Mouse (Mus musculus) spleen, postnatal 14 days (tissue): ENCODE measurements around the gene Gm765.

Source experiments
- DNase-seq, 2 experiments: peaks; one replicate each; pipeline ENCODE4 v3.0.0; 2021 to 2022; ENCODE audit warnings: low spot score in 2 of 2

Gene Gm765

GRCm38 (mm10) chr6:98212225-98212624, 130.3 kb downstream of the Gm765 start:
- no peak for DNase-seq

DNA sequence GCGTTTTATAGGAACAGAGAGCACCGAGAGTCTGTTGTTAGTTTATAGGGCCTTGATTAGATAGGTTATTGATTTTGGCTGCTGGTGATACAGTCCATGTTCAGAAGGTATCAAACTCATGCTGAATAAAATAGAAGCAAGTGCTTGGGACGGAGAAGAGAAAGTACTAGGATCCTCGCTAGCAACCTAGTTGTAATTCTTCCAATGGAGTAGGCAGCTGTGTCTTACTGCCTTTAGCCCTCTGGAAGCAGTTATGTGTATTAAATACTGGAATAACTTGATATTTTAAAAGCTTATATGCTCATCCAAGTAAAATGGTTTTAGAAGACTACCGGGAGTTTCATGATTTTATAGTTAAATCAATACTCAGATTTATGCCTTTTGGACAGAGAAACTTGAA, 132.3 kb downstream of the Gm765 start:
- no peak for DNase-seq

DNA sequence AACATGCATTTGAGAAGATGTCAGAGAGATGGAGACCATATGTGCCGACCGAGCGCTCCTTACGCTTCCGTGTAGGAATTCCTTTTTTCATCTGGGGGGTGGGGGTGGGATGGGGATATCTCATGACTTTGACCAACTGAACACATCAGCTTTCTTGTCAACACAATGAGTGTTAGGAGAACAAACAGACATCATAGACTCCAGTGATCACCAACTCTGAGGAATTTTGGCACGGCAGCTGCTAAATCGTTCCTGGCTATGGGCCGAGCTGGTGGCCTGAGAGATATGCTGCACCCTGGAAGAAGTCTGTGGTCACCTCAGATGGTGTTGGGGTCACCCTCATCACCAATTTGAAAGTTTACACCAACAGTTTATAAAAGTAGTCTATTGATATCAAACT, 134.5 kb downstream of the Gm765 start:
- no peak for DNase-seq

DNA sequence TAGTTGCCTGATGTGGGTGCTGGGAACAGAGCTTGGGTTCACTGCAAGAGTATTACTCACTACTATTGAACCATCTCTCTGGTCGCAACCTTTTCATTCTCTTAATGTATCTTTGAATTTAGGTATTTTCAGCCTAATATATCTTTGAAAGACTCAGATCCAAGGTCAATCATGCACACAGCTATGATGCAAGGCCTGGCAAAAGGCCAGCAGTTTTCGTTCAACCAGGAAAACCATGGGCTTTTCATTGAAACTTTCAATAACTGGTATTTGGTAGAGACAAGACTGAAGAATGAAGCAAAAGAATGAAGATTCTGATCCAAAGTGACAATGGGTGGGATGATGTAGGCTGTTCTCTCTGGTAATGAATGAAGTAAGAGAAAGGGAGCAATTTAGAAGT, 143.8 kb downstream of the Gm765 start:
- no peak for DNase-seq

- DNase-seq = no peak
These were observed 151.7 kb downstream of the Gm765 start for GRCm38 (mm10) chr6:98190745-98191442.
